Mouse (Mus musculus) embryonic facial prominence, embryonic 12.5 days (tissue): Measurements from ENCODE around the gene Nkpd1. TPM values are rescaled to one million over a fixed set of nuclear protein-coding genes. Genes with fewer than 3 reads are reported as not detected.
A peak's percentile ranks its signal among the peaks of the same experiment; 100 is the strongest.

Experiments used
- ATAC-seq: fragments of 200-750 bp; cut with Nextera tagmentation; 2 replicates; pipeline ENCODE4 v1.8.0; 2017; ENCODE audit not compliant: insufficient number of reproducible peaks, insufficient read depth, low FRiP score, low TSS enrichment
- H3K27ac ChIP-seq: fragments of 300-500 bp; sonication (generic); 2 replicates; pipeline ENCODE4 v1.5.1; 2016; ENCODE audit warnings: mild to moderate bottlenecking
- H3K27me3 ChIP-seq: fragments of 300-500 bp; sonication (generic); 2 replicates; pipeline ENCODE4 v1.6.1; 2016; ENCODE audit warnings: mild to moderate bottlenecking, moderate library complexity
- H3K36me3 ChIP-seq: fragments of 300-500 bp; sonication (generic); 2 replicates; pipeline ENCODE4 v1.6.1; 2016; ENCODE audit warnings: mild to moderate bottlenecking
- H3K4me1 ChIP-seq: fragments of 300-500 bp; sonication (generic); 2 replicates; pipeline ENCODE4 v1.6.1; 2016
- H3K4me2 ChIP-seq: fragments of 300-500 bp; sonication (generic); replicated peaks from 2 replicates; pipeline ENCODE4 v1.6.1; 2016; ENCODE audit warnings: mild to moderate bottlenecking, moderate library complexity
- H3K4me3 ChIP-seq: fragments of 300-500 bp; sonication (generic); 2 replicates; pipeline ENCODE4 v1.5.1; 2016; ENCODE audit warnings: mild to moderate bottlenecking
- H3K9ac ChIP-seq: fragments of 300-500 bp; sonication (generic); 2 replicates; pipeline ENCODE4 v1.6.1; 2016; ENCODE audit warnings: mild to moderate bottlenecking, moderate library complexity
- H3K9me3 ChIP-seq: fragments of 300-500 bp; sonication (generic); 2 replicates; pipeline ENCODE4 v1.6.1; 2016; ENCODE audit warnings: mild to moderate bottlenecking, moderate library complexity
- WGBS: fragments of 180-500 bp; shearing (Covaris S2); methylation state at CpG from one replicate; pipeline ENCODE4 v1.1.7; 2016; 5-methylcytosine and 5-hydroxymethylcytosine counted together
- polyA plus RNA-seq: library from polyadenylated mRNA; unstranded; fragments of >200 nt; fragmentation: Nextera tagmentation; extraction: Ambion mirVana; gene quantifications from 2 replicates; pipeline ENCODE4 v1.2.1, GENCODE M21; 2016

The Nkpd1 gene
- polyA plus RNA-seq, 1 experiment from 2014 or later = 0.06 TPM

- no peaks in the 10 kb centered on the region for H3K36me3 ChIP-seq
- no peak overlapping the region for H3K27ac ChIP-seq
- no peak overlapping the region for H3K9ac ChIP-seq
- no peaks in the 10 kb centered on the region for H3K9me3 ChIP-seq
- H3K4me1 ChIP-seq = peaks cover 15% of the 10 kb centered on the region; the same call in 1 of the 2 replicates
- peaks cover 71% of the 10 kb centered on the region for H3K27me3 ChIP-seq
- ATAC-seq = no peak
- H3K4me3 ChIP-seq = peak overlapping the region; percentile 24
- peak overlapping the region; percentile 39 for H3K4me2 ChIP-seq
- 9% methylated on average over 31 of the region's 31 CpGs for WGBS
Measured at GRCm38 (mm10) chr7:19489525-19489924, 28.1 kb upstream of the Nkpd1 start.

DNA sequence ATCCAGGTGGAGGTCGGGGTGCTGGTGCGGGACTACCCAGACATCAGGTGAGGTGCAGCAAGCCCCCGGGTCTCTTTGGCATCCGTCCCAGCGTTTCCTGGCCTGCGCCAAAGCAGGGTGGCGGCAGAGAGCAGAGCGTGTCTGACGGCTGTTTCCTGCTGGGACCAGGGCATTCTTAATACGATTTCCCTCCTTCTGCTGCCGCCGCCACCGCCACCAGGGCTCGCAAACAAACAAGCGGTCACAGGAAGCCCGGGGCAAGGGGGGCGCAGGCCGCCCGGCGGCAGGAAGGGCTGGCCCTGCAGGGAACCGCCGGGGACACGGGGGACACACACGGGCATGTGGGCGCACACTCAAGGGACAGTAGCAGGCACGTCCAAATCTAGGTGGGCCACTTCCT is 25.9 kb upstream of the Nkpd1 start:
- ATAC-seq = no peak
- Histone ChIP-seq H3K27me3 (peaks cover 72% of the 10 kb centered on the region), H3K27ac (0 out of 2 replicates have a peak overlapping the region, but pooled peaks have one; percentile 23)

DNA sequence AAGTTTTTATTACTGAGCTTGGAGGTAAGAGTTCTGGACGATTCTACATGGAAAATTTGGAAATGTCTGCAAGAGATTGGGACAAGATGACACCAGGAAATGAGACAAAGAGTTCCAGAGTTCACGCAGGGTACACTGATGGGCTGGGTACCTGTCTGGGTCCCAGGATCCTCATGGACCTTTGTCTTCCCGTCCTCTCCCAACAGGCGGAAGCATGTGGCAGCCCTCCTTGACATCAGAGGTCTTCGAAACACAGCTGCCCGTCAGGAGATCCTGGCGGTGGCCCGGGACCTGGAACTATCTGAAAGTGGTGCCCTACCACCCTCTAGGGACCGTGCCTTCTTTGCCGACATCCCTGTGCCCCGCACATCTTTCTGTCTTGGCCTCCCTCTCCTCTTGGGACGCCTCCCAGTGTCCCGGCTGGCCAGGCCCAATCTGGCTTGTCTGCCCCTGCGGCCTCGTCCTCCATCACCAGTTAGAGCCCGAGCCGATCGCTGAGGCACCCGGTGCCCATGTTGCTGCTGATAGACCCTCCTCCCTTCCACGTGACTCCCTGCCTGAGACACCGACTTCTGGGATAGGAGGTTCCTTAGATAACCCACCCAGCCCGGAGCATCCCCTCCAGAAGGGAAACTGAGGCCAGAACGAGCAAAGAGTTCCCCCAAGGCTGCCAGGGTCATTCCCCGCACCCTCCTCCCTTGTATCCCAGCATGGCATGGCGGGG is 22.7 kb upstream of the Nkpd1 start:
- no peak overlapping the region for H3K27ac ChIP-seq
- no peak overlapping the region for H3K9ac ChIP-seq
- H3K4me1 ChIP-seq = peaks cover 13% of the 10 kb centered on the region; the same call in 1 of the 2 replicates
- ATAC-seq = no peak
- no peak overlapping the region for H3K4me3 ChIP-seq
- peaks cover 43% of the 10 kb centered on the region for H3K27me3 ChIP-seq
- 79% methylated on average over 25 of the region's 25 CpGs for WGBS
- no peaks in the 10 kb centered on the region for H3K9me3 ChIP-seq
- H3K36me3 ChIP-seq = no peaks in the 10 kb centered on the region
- no peak overlapping the region for H3K4me2 ChIP-seq

More for the DNA sequence above, 25.9 kb upstream of the Nkpd1 start:
- 2% methylated on average over 26 of the region's 26 CpGs for WGBS
- H3K4me2 ChIP-seq = peak overlapping the region; percentile 49
- peak overlapping the region; percentile 26 for H3K4me3 ChIP-seq
- no peaks in the 10 kb centered on the region for H3K9me3 ChIP-seq
- H3K9ac ChIP-seq = no peak overlapping the region
- H3K4me1 ChIP-seq = peaks cover 17% of the 10 kb centered on the region; the same call in 1 of the 2 replicates
- H3K36me3 ChIP-seq = no peaks in the 10 kb centered on the region

- no peak for ATAC-seq
- peaks cover 35% of the 10 kb centered on the region for H3K27me3 ChIP-seq
- H3K27ac ChIP-seq = no peak overlapping the region
- 53% methylated on average over 20 of the region's 20 CpGs for WGBS
- H3K4me1 ChIP-seq = peaks cover 13% of the 10 kb centered on the region; the same call in 1 of the 2 replicates
- H3K9me3 ChIP-seq = no peaks in the 10 kb centered on the region
- no peak overlapping the region for H3K4me2 ChIP-seq
- H3K9ac ChIP-seq = no peak overlapping the region
- no peaks in the 10 kb centered on the region for H3K36me3 ChIP-seq
- H3K4me3 ChIP-seq = no peak overlapping the region
Measured at GRCm38 (mm10) chr7:19495521-19496213, 22.0 kb upstream of the Nkpd1 start.

- H3K9me3 ChIP-seq = no peaks in the 10 kb centered on the region
- peaks cover 13% of the 10 kb centered on the region; the same call in 1 of the 2 replicates for H3K4me1 ChIP-seq
- H3K4me2 ChIP-seq = no peak overlapping the region
- H3K9ac ChIP-seq = no peak overlapping the region
- H3K27me3 ChIP-seq = peaks cover 30% of the 10 kb centered on the region
- H3K36me3 ChIP-seq = no peaks in the 10 kb centered on the region
- H3K4me3 ChIP-seq = no peak overlapping the region
- ATAC-seq = no peak
- no peak overlapping the region for H3K27ac ChIP-seq
- WGBS = 45% methylated on average over 5 of the region's 5 CpGs
Measured at GRCm38 (mm10) chr7:19496214-19496555, 21.5 kb upstream of the Nkpd1 start.

DNA sequence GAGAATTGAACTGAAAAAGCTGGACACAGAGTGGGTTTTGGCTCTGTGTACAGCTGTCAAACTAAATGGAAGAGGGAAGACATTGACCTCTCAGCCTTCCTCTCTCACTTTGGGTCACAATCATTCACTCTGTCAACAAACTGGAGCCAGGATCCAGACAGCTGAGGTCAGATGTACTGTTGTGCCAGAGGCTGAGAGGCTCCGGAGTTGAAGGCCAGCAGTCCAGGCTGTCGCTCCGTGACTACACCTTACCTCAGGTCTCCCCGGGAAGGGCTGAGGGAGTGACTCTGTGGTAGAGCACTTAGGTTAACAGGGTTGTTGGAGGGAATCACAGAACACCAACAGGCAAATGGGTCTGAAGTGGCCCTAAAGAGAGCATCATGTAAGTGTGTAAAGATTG is 19.3 kb upstream of the Nkpd1 start:
- Histone ChIP-seq H3K4me1 (peaks cover 3% of the 10 kb centered on the region; the same call in 1 of the 2 replicates), H3K4me2 (no peak overlapping the region), H3K27me3 (peaks cover 11% of the 10 kb centered on the region; the same call in 1 of the 2 replicates), H3K9ac (no peak overlapping the region), H3K9me3 (no peaks in the 10 kb centered on the region), H3K27ac (no peak overlapping the region), H3K4me3 (no peak overlapping the region), H3K36me3 (no peaks in the 10 kb centered on the region)
- no peak for ATAC-seq
- 63% methylated on average over 4 of the region's 4 CpGs for WGBS

- no peak for ATAC-seq
- Histone ChIP-seq H3K27ac (no peak overlapping the region), H3K27me3 (no peaks in the 10 kb centered on the region), H3K36me3 (no peaks in the 10 kb centered on the region), H3K4me1 (no peaks in the 10 kb centered on the region), H3K9ac (no peak overlapping the region), H3K4me2 (no peak overlapping the region), H3K9me3 (no peaks in the 10 kb centered on the region), H3K4me3 (no peak overlapping the region)
- 72% methylated on average over 12 of the region's 12 CpGs for WGBS
Measured at GRCm38 (mm10) chr7:19500420-19501363, 16.9 kb upstream of the Nkpd1 start.

DNA sequence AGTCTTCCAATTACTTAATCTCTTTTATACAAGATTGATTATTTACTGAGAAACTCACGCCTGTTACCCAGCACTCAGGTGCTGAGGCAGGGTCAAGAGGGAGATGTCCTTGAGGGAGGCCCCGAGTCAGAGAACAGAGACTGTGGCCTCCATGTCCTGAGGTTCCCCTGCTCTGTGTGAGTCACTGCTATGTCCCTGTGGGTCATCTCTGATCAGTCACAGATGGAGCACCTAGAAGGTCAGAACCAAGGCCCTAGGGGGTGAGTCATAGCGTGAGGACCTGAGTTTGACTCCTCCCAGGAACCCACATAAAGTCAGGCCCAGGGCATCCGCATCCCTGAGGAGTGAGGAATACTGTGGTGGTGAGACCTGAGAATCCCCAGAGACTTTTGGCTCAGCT is 16.0 kb upstream of the Nkpd1 start:
- no peaks in the 10 kb centered on the region for H3K9me3 ChIP-seq
- H3K27ac ChIP-seq = no peak overlapping the region
- ATAC-seq = no peak
- no peaks in the 10 kb centered on the region for H3K27me3 ChIP-seq
- no peak overlapping the region for H3K9ac ChIP-seq
- 60% methylated on average over 4 of the region's 4 CpGs for WGBS
- no peak overlapping the region for H3K4me2 ChIP-seq
- no peaks in the 10 kb centered on the region for H3K36me3 ChIP-seq
- H3K4me3 ChIP-seq = no peak overlapping the region
- peaks cover under 1% of the 10 kb centered on the region; the same call in 1 of the 2 replicates for H3K4me1 ChIP-seq

DNA sequence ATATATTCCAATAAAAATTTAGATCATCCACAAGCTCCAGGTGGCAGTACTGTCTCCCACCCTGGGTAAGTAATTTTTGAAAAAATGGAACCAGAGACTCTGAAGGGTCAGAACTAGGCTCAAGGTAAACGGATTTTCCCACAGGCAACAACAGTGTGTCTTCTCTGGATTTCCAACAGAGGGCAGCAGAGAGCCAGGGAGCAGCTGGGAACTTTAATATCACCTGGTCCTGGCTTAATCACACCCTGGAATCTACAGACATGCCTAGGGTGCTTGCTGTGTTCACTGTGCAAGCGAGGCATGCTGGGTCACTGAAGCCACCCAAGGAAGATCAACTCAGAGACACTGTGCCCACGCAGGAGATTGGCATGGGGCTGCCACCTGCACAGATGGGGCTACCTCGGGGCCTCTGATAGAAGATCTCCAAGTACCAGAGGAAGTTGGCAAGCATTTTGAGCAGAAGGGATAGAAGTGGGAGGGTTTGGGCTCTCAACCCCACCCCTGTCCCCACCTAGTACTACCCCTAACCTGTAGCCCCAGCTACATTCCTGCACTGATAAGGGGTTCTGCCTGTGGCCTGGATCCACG is 14.1 kb upstream of the Nkpd1 start:
- Histone ChIP-seq H3K9me3 (no peaks in the 10 kb centered on the region), H3K4me2 (no peak overlapping the region), H3K27ac (no peak overlapping the region), H3K4me1 (peaks cover 6% of the 10 kb centered on the region), H3K4me3 (no peak overlapping the region), H3K27me3 (no peaks in the 10 kb centered on the region), H3K36me3 (no peaks in the 10 kb centered on the region), H3K9ac (no peak overlapping the region)
- ATAC-seq = no peak
- 39% methylated on average over 5 of the region's 5 CpGs for WGBS

GRCm38 (mm10) chr7:19506326-19506725 is 11.3 kb upstream of the Nkpd1 start:
- peaks cover 14% of the 10 kb centered on the region for H3K4me1 ChIP-seq
- ATAC-seq = no peak
- H3K4me2 ChIP-seq = peak overlapping the region; percentile 79
- peak overlapping the region; percentile 82; the same call in 1 of the 2 replicates for H3K4me3 ChIP-seq
- H3K36me3 ChIP-seq = no peaks in the 10 kb centered on the region
- no peaks in the 10 kb centered on the region for H3K27me3 ChIP-seq
- 33% methylated on average over 6 of the region's 6 CpGs for WGBS
- peak overlapping the region; percentile 79; the same call in 1 of the 2 replicates for H3K9ac ChIP-seq
- no peaks in the 10 kb centered on the region for H3K9me3 ChIP-seq
- H3K27ac ChIP-seq = no peak overlapping the region
